Mouse (Mus musculus): ENCODE data around the gene Ddah1. TPM values are rescaled to one million over a fixed set of nuclear protein-coding genes. Genes with fewer than 3 reads are reported as not detected.
"Not testable (repeated sequence)": the region's sequence is repeated elsewhere in the genome, so short reads cannot be mapped to it uniquely, and the experiment has no call there.

Gene Ddah1
- polyA plus RNA-seq, 1 experiment from 2014 or later = 15.6 TPM

GRCm38 (mm10) chr3:145899832-145900231 lies 141.4 kb downstream of the Ddah1 start:
- H3K4me1 ChIP-seq (ENCODE audit: control insufficient read depth, insufficient read depth, low read length) = no peaks in the 10 kb centered on the region
- WGBS = 86% methylated on average over 8 of the region's 8 CpGs
- H3K27ac ChIP-seq (replicated peaks; ENCODE audit: low read depth, low read length) = no peak overlapping the region

GRCm38 (mm10) chr3:145903530-145903929 lies 145.1 kb downstream of the Ddah1 start:
- WGBS = 88% methylated on average over 8 of the region's 8 CpGs
- Histone ChIP-seq H3K27ac (replicated peaks; ENCODE audit: low read depth, low read length) (no peak overlapping the region), H3K9ac (ENCODE audit: low read length) (no peak overlapping the region), H3K9me3 (ENCODE audit: control insufficient read depth, low read length) (no peaks in the 10 kb centered on the region), H3K4me2 (ENCODE audit: low read depth, severe bottlenecking) (no peak overlapping the region), H3K4me3 (ENCODE audit: low read depth, low read length) (no peak overlapping the region), H3K27me3 (ENCODE audit: control insufficient read depth, insufficient read depth, low read length) (no peaks in the 10 kb centered on the region), H3K36me3 (ENCODE audit: control insufficient read depth, insufficient read depth, low read length) (no peaks in the 10 kb centered on the region), H3K4me1 (ENCODE audit: control insufficient read depth, insufficient read depth, low read length) (no peaks in the 10 kb centered on the region)
- ATAC-seq (ENCODE audit: insufficient number of reproducible peaks, low FRiP score, low TSS enrichment, low read depth) (no peak), DNase-seq (ENCODE audit: low spot score) (no peak)

More at GRCm38 (mm10) chr3:145899832-145900231, 141.4 kb downstream of the Ddah1 start:
- DNase-seq (ENCODE audit: low spot score) = no peak
- no peak overlapping the region for H3K9ac ChIP-seq (ENCODE audit: low read length)
- H3K27me3 ChIP-seq (ENCODE audit: control insufficient read depth, insufficient read depth, low read length) = no peaks in the 10 kb centered on the region
- H3K36me3 ChIP-seq (ENCODE audit: control insufficient read depth, insufficient read depth, low read length) = no peaks in the 10 kb centered on the region
- no peaks in the 10 kb centered on the region for H3K9me3 ChIP-seq (ENCODE audit: control insufficient read depth, low read length)
- H3K4me2 ChIP-seq (ENCODE audit: low read depth, severe bottlenecking) = no peak overlapping the region
- no peak overlapping the region for H3K4me3 ChIP-seq (ENCODE audit: low read depth, low read length)
- no peak for ATAC-seq (ENCODE audit: insufficient number of reproducible peaks, low FRiP score, low TSS enrichment, low read depth)

GRCm38 (mm10) chr3:145904850-145905776 lies 146.6 kb downstream of the Ddah1 start:
- H3K4me1 ChIP-seq (ENCODE audit: control insufficient read depth, insufficient read depth, low read length) = no peaks in the 10 kb centered on the region
- H3K27ac ChIP-seq (replicated peaks; ENCODE audit: low read depth, low read length) = no peak overlapping the region
- ATAC-seq (ENCODE audit: insufficient number of reproducible peaks, low FRiP score, low TSS enrichment, low read depth) (0 out of 2 replicates have a peak, but pooled peaks have one; percentile 39), DNase-seq (ENCODE audit: low spot score) (peak; percentile 95)
- H3K36me3 ChIP-seq (ENCODE audit: control insufficient read depth, insufficient read depth, low read length) = no peaks in the 10 kb centered on the region
- H3K9me3 ChIP-seq (ENCODE audit: control insufficient read depth, low read length) = no peaks in the 10 kb centered on the region
- no peaks in the 10 kb centered on the region for H3K27me3 ChIP-seq (ENCODE audit: control insufficient read depth, insufficient read depth, low read length)
- WGBS = 58% methylated on average over 22 of the region's 22 CpGs
- no peak overlapping the region; the same call in 1 of the 2 replicates for H3K4me2 ChIP-seq (ENCODE audit: low read depth, severe bottlenecking)
- no peak overlapping the region for H3K4me3 ChIP-seq (ENCODE audit: low read depth, low read length)
- no peak overlapping the region; the same call in 1 of the 2 replicates for H3K9ac ChIP-seq (ENCODE audit: low read length)

- ATAC-seq (ENCODE audit: insufficient number of reproducible peaks, low FRiP score, low TSS enrichment, low read depth) = no peak
- no peaks in the 10 kb centered on the region for H3K4me1 ChIP-seq (ENCODE audit: control insufficient read depth, insufficient read depth, low read length)
- WGBS = 85% methylated on average over 9 of the region's 9 CpGs
- H3K9me3 ChIP-seq (ENCODE audit: control insufficient read depth, low read length) = no peaks in the 10 kb centered on the region
- H3K4me3 ChIP-seq (ENCODE audit: low read depth, low read length) = no peak overlapping the region
- no peak overlapping the region for H3K27ac ChIP-seq (replicated peaks; ENCODE audit: low read depth, low read length)
- no peak overlapping the region for H3K9ac ChIP-seq (ENCODE audit: low read length)
- no peak for DNase-seq (ENCODE audit: low spot score)
- H3K27me3 ChIP-seq (ENCODE audit: control insufficient read depth, insufficient read depth, low read length) = no peaks in the 10 kb centered on the region
- H3K4me2 ChIP-seq (ENCODE audit: low read depth, severe bottlenecking) = no peak overlapping the region
- H3K36me3 ChIP-seq (ENCODE audit: control insufficient read depth, insufficient read depth, low read length) = no peaks in the 10 kb centered on the region
These were observed 148.1 kb downstream of the Ddah1 start for GRCm38 (mm10) chr3:145906582-145906981.

- Histone ChIP-seq H3K27ac (replicated peaks; ENCODE audit: low read depth, low read length) (no peak overlapping the region), H3K4me1 (ENCODE audit: control insufficient read depth, insufficient read depth, low read length) (no peaks in the 10 kb centered on the region), H3K4me3 (ENCODE audit: low read depth, low read length) (no peak overlapping the region), H3K4me2 (ENCODE audit: low read depth, severe bottlenecking) (no peak overlapping the region), H3K27me3 (ENCODE audit: control insufficient read depth, insufficient read depth, low read length) (no peaks in the 10 kb centered on the region), H3K36me3 (ENCODE audit: control insufficient read depth, insufficient read depth, low read length) (no peaks in the 10 kb centered on the region), H3K9ac (ENCODE audit: low read length) (no peak overlapping the region), H3K9me3 (ENCODE audit: control insufficient read depth, low read length) (no peaks in the 10 kb centered on the region)
- WGBS = 85% methylated on average over 7 of the region's 7 CpGs
- DNase-seq (ENCODE audit: low spot score) = no peak
- no peak for ATAC-seq (ENCODE audit: insufficient number of reproducible peaks, low FRiP score, low TSS enrichment, low read depth)
These were observed 154.0 kb downstream of the Ddah1 start for GRCm38 (mm10) chr3:145912512-145912911.

GRCm38 (mm10) chr3:145913263-145913662 lies 154.8 kb downstream of the Ddah1 start:
- Histone ChIP-seq H3K27me3 (ENCODE audit: control insufficient read depth, insufficient read depth, low read length) (no peaks in the 10 kb centered on the region), H3K4me2 (ENCODE audit: low read depth, severe bottlenecking) (no peak overlapping the region), H3K36me3 (ENCODE audit: control insufficient read depth, insufficient read depth, low read length) (no peaks in the 10 kb centered on the region), H3K9me3 (ENCODE audit: control insufficient read depth, low read length) (no peaks in the 10 kb centered on the region), H3K4me1 (ENCODE audit: control insufficient read depth, insufficient read depth, low read length) (no peaks in the 10 kb centered on the region), H3K4me3 (ENCODE audit: low read depth, low read length) (no peak overlapping the region), H3K9ac (ENCODE audit: low read length) (no peak overlapping the region), H3K27ac (replicated peaks; ENCODE audit: low read depth, low read length) (no peak overlapping the region)
- 80% methylated on average over 6 of the region's 6 CpGs for WGBS
- DNase-seq (ENCODE audit: low spot score) (no peak), ATAC-seq (ENCODE audit: insufficient number of reproducible peaks, low FRiP score, low TSS enrichment, low read depth) (no peak)

GRCm38 (mm10) chr3:145913942-145914341 lies 155.5 kb downstream of the Ddah1 start:
- WGBS = 77% methylated on average over 7 of the region's 7 CpGs
- H3K36me3 ChIP-seq (ENCODE audit: control insufficient read depth, insufficient read depth, low read length); DNase-seq (ENCODE audit: low spot score); H3K27me3 ChIP-seq (ENCODE audit: control insufficient read depth, insufficient read depth, low read length); H3K9ac ChIP-seq (ENCODE audit: low read length); H3K4me1 ChIP-seq (ENCODE audit: control insufficient read depth, insufficient read depth, low read length); ATAC-seq (ENCODE audit: insufficient number of reproducible peaks, low FRiP score, low TSS enrichment, low read depth); H3K4me2 ChIP-seq (ENCODE audit: low read depth, severe bottlenecking); H3K27ac ChIP-seq (replicated peaks; ENCODE audit: low read depth, low read length); H3K9me3 ChIP-seq (ENCODE audit: control insufficient read depth, low read length); H3K4me3 ChIP-seq (ENCODE audit: low read depth, low read length): not testable (repeated sequence)

- no peak for ATAC-seq (ENCODE audit: insufficient number of reproducible peaks, low FRiP score, low TSS enrichment, low read depth)
- Histone ChIP-seq H3K9me3 (ENCODE audit: control insufficient read depth, low read length) (no peaks in the 10 kb centered on the region), H3K4me3 (ENCODE audit: low read depth, low read length) (no peak overlapping the region), H3K36me3 (ENCODE audit: control insufficient read depth, insufficient read depth, low read length) (no peaks in the 10 kb centered on the region), H3K9ac (ENCODE audit: low read length) (no peak overlapping the region), H3K4me1 (ENCODE audit: control insufficient read depth, insufficient read depth, low read length) (no peaks in the 10 kb centered on the region), H3K4me2 (ENCODE audit: low read depth, severe bottlenecking) (no peak overlapping the region), H3K27ac (replicated peaks; ENCODE audit: low read depth, low read length) (no peak overlapping the region), H3K27me3 (ENCODE audit: control insufficient read depth, insufficient read depth, low read length) (no peaks in the 10 kb centered on the region)
- WGBS = 90% methylated on average over 5 of the region's 5 CpGs
- DNase-seq (ENCODE audit: low spot score) = no peak
These were observed 157.9 kb downstream of the Ddah1 start for GRCm38 (mm10) chr3:145916374-145916773.

Measured in limb, embryonic 11.5 days (tissue).